Mouse (Mus musculus) liver, postnatal 0 days (tissue): Measurements from ENCODE around the gene Gfer.

Experiments
- CTCF ChIP-seq: sonication (generic); IDR thresholded peaks from 2 replicates; pipeline ENCODE4 v1.5.1; 2016; ENCODE audit warnings: antibody characterized with exemption, low read depth
- EP300 ChIP-seq: IDR thresholded peaks from 2 replicates; pipeline ENCODE4 v1.6.1; 2016; ENCODE audit warnings: antibody characterized with exemption, low read depth, mild to moderate bottlenecking

GRCm38 (mm10) chr17:24699473-24699872, 3.5 kb upstream of the Gfer start:
- TF ChIP-seq CTCF (no peak), EP300 (no peak)
